Mouse (Mus musculus) limb, embryonic 14.5 days (tissue): ENCODE data around the gene Hrk. TPM values are rescaled to one million over a fixed set of nuclear protein-coding genes. Genes with fewer than 3 reads are reported as not detected.

ENCODE experiments used
- ATAC-seq: fragments of 200-750 bp; cut with Nextera tagmentation; 2 replicates; pipeline ENCODE4 v1.8.0; 2017; ENCODE audit warnings: low read depth, moderate number of reproducible peaks, moderate TSS enrichment; ENCODE audit not compliant: low FRiP score
- DNase-seq: peaks from one replicate; pipeline ENCODE4 v3.0.0-alpha.2; 2015; ENCODE audit warnings: low spot score
- H3K27ac ChIP-seq: fragments of 300-500 bp; sonication (generic); replicated peaks from 2 replicates; pipeline ENCODE4 v1.5.1; 2014; ENCODE audit warnings: low read depth, mild to moderate bottlenecking, low read length, moderate library complexity, mixed read lengths
- H3K27me3 ChIP-seq: fragments of 300-500 bp; sonication (generic); 2 replicates; pipeline ENCODE4 v1.6.1; 2014; ENCODE audit warnings: low read length, mixed read lengths; ENCODE audit not compliant: control insufficient read depth, insufficient read depth
- H3K36me3 ChIP-seq: fragments of 300-500 bp; sonication (generic); 2 replicates; pipeline ENCODE4 v1.6.1; 2014; ENCODE audit warnings: mild to moderate bottlenecking, low read length, moderate library complexity, mixed read lengths; ENCODE audit not compliant: control insufficient read depth, insufficient read depth
- H3K4me1 ChIP-seq: fragments of 300-500 bp; sonication (generic); 2 replicates; pipeline ENCODE4 v1.6.1; 2014; ENCODE audit warnings: antibody characterized with exemption, low read length, mixed read lengths; ENCODE audit not compliant: control insufficient read depth, insufficient read depth
- H3K4me2 ChIP-seq: fragments of 300-500 bp; sonication (generic); replicated peaks from 2 replicates; pipeline ENCODE4 v1.6.1; 2014; ENCODE audit warnings: low read depth, mild to moderate bottlenecking, low read length, moderate library complexity; ENCODE audit not compliant: severe bottlenecking
- H3K4me3 ChIP-seq: fragments of 300-500 bp; sonication (generic); replicated peaks from 2 replicates; pipeline ENCODE4 v1.5.1; 2014; ENCODE audit warnings: low read length
- H3K9ac ChIP-seq: fragments of 300-500 bp; sonication (generic); 2 replicates; pipeline ENCODE4 v1.6.1; 2014; ENCODE audit warnings: mild to moderate bottlenecking, low read depth, low read length, moderate library complexity; ENCODE audit not compliant: severe bottlenecking
- H3K9me3 ChIP-seq: fragments of 300-500 bp; sonication (generic); 2 replicates; pipeline ENCODE4 v1.6.1; 2016; ENCODE audit warnings: low read length; ENCODE audit not compliant: control insufficient read depth
- POLR2A ChIP-seq: fragments of 200-500 bp; IDR thresholded peaks from 2 replicates; pipeline ENCODE4 v1.8.0; 2012; ENCODE audit warnings: inconsistent platforms, mild to moderate bottlenecking, moderate library complexity, borderline replicate concordance; ENCODE audit not compliant: insufficient read depth, insufficient read length; ENCODE audit errors: extremely low read depth
- WGBS: fragments of 180-500 bp; shearing (Covaris S2); extraction: QIAGEN DNeasy Blood & Tissue Kit; methylation state at CpG from one replicate; pipeline ENCODE4 v1.1.7; 2014; 5-methylcytosine and 5-hydroxymethylcytosine counted together
- polyA plus RNA-seq, 2 experiments: library from polyadenylated mRNA; depleted of rRNA in 1 of 2; stranded (reverse) in 1 of 2; unstranded in 1 of 2; fragments of >200 nt; fragmentation: Nextera tagmentation in 1 of 2; extraction: Ambion mirVana in 1 of 2; gene quantifications; 2 replicates each; pipeline versions ENCODE4 v1.2.1 to v1.2.3; 2012 to 2014

Gene Hrk
- polyA plus RNA-seq, 2 experiments: 0.06 to 0.11 TPM

DNA sequence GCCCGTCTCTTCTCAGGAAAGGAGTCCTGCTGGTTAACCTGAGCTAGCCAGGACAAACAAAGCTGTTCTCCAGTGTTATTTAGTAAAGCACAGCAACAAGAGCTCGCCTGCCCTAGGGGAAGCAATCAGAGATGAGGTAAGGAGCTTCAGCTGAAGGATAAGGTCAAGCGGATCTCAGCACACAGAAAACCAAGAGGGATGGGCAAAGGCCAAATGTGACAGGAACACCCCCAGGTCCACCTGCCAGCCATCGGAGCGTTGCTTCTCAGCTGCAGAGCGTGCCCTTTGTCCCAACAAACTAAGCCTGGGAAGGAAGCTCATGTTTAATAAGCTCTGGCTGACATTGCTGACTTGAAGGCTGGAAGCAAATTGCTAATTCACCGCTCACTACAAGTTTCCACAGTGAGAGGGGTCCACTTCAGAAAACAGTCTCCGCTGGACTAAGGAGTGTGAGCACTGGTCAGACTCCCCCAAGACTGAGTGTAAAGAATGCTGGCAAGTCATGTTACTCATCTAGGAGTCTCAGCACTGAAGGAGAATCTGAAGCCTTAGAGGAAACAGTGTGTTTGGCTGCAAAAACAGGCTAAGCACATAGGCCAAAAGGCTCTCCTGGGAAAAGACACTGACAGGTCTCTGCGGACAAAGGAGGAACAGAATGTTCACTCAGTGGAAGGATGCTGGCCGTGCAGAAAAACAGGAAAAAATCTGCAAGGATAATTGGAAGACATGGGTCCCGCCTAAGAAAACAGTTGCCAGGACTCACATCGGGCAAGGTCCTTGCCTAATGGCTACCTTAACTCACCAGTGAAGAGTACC, 21.0 kb upstream of the Hrk start:
- peaks cover 5% of the 10 kb centered on the region; the same call in 1 of the 2 replicates for H3K4me1 ChIP-seq
- H3K9me3 ChIP-seq: no peaks in the 10 kb centered on the region
- no peak for TF ChIP-seq POLR2A
- H3K27ac ChIP-seq: no peak overlapping the region
- no peak for ATAC-seq
- H3K27me3 ChIP-seq: no peaks in the 10 kb centered on the region
- no peak overlapping the region for H3K4me2 ChIP-seq
- H3K4me3 ChIP-seq: no peak overlapping the region
- H3K36me3 ChIP-seq: peaks cover 32% of the 10 kb centered on the region
- no peak for DNase-seq
- 78% methylated on average over 12 of the region's 12 CpGs for WGBS
- H3K9ac ChIP-seq: no peak overlapping the region

GRCm38 (mm10) chr5:118144327-118144726, 20.1 kb upstream of the Hrk start:
- no peak overlapping the region for H3K27ac ChIP-seq
- H3K4me1 ChIP-seq: peaks cover 5% of the 10 kb centered on the region; the same call in 1 of the 2 replicates
- no peak overlapping the region for H3K9ac ChIP-seq
- no peak for TF ChIP-seq POLR2A
- no peaks in the 10 kb centered on the region for H3K9me3 ChIP-seq
- ATAC-seq (no peak), DNase-seq (no peak)
- no peaks in the 10 kb centered on the region for H3K27me3 ChIP-seq
- H3K4me2 ChIP-seq: no peak overlapping the region
- peaks cover 25% of the 10 kb centered on the region for H3K36me3 ChIP-seq
- WGBS: 92% methylated on average over 4 of the region's 4 CpGs
- no peak overlapping the region for H3K4me3 ChIP-seq

- no peak overlapping the region for H3K4me3 ChIP-seq
- no peak overlapping the region for H3K9ac ChIP-seq
- no peak overlapping the region for H3K4me2 ChIP-seq
- TF ChIP-seq POLR2A: no peak
- peaks cover 25% of the 10 kb centered on the region for H3K36me3 ChIP-seq
- peaks cover 5% of the 10 kb centered on the region; the same call in 1 of the 2 replicates for H3K4me1 ChIP-seq
- no peaks in the 10 kb centered on the region for H3K27me3 ChIP-seq
- ATAC-seq (no peak), DNase-seq (no peak)
- no peaks in the 10 kb centered on the region for H3K9me3 ChIP-seq
- no peak overlapping the region for H3K27ac ChIP-seq
- 83% methylated on average over 6 of the region's 6 CpGs for WGBS
Observed at GRCm38 (mm10) chr5:118144770-118145169, 19.7 kb upstream of the Hrk start.

- DNase-seq: no peak
- Histone ChIP-seq H3K9ac (no peak overlapping the region), H3K4me1 (peaks cover 5% of the 10 kb centered on the region; the same call in 1 of the 2 replicates), H3K9me3 (no peaks in the 10 kb centered on the region), H3K27ac (no peak overlapping the region), H3K4me2 (no peak overlapping the region), H3K27me3 (no peaks in the 10 kb centered on the region), H3K4me3 (no peak overlapping the region), H3K36me3 (peaks cover 23% of the 10 kb centered on the region)
- no peak for TF ChIP-seq POLR2A
- no peak for ATAC-seq
- 95% methylated on average over 3 of the region's 3 CpGs for WGBS
Observed at GRCm38 (mm10) chr5:118145458-118145857, 19.0 kb upstream of the Hrk start.

DNA sequence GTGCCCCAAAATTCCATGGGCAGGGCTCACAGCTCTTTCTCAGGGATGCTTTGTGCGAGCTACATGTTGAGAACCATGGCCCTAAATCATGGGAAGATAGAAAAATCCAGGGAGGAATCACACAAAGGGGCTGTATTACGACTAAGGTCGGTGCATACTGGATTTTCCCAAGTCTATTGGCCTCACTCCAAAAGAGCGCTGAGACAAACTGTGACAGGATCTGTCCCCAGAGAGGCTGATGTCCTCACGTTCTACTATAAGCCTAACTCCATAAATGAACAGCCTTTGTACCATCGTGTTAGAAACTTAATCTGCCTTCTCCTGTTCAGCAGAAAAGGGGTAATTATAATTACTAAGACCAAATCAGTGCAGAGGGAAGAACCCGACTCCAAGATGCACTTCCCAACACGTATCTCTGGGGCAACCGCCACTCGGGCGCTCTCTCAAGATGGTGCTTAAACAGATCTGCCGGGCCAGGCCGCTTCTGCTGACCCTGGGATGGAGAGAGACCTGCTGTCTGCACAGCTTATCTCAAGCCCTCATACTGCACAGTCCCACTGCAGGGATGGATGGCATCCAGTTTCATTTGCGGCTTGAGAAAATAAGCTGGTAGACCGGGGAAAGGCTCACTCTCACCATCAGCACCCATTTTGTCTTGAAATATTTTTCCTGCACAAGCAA, 18.3 kb upstream of the Hrk start:
- Histone ChIP-seq H3K27me3 (no peaks in the 10 kb centered on the region), H3K9me3 (no peaks in the 10 kb centered on the region), H3K9ac (no peak overlapping the region), H3K27ac (no peak overlapping the region), H3K4me3 (no peak overlapping the region), H3K4me1 (peaks cover 5% of the 10 kb centered on the region; the same call in 1 of the 2 replicates), H3K36me3 (peaks cover 16% of the 10 kb centered on the region), H3K4me2 (no peak overlapping the region)
- ATAC-seq (no peak), DNase-seq (no peak)
- no peak for TF ChIP-seq POLR2A
- 79% methylated on average over 15 of the region's 15 CpGs for WGBS
